Mouse (Mus musculus): ENCODE results near the gene Trim26.

DNA sequence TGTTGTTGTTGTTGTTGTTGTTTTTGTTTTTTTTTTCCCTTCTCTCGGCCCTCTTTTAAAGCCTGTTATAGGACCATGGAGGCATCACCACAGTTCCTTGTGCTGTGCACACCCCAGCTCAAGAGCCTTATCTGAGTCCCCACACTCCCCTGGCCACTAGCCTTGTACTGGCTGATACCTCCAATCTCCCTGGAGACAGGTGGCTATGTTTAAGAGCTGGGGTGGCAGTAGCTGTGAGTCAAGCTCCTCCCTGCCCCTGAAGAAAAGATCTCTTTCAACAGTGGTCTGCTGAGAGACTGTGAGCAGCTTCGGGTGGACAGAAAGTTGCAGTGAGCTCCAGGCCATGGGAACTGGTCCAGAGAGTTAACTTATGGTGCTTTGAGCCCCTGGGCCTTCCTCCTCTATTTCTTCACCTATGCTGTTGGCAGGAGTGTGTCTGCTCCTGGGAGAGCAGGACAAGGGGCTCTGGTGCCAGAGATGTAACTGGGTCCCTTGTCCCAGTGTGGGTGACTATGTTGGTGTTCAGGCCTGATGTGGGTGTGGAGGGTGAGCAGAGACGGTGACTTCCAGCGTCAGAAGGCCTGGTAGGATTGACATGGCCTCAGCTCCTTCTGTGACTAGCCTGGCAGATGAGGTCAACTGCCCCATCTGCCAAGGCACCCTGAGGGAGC is 32.5 kb downstream of the Trim26 start, which contains the start of gene Trim10:
- TF ChIP-seq EP300 (IDR thresholded peaks at IDR 0.05; ENCODE audit: insufficient read depth, low read depth, low read length): no peak
- TF ChIP-seq POLR2A (IDR thresholded peaks at IDR 0.05; ENCODE audit: insufficient read depth, low read depth, low read length): no peak

All from heart, adult 2 months (tissue).